Mouse (Mus musculus) limb, embryonic 14.5 days (tissue): Measurements from ENCODE around the gene Fut11. TPM values are rescaled to one million over a fixed set of nuclear protein-coding genes. Genes with fewer than 3 reads are reported as not detected.

Experiments used
- ATAC-seq: fragments of 200-750 bp; cut with Nextera tagmentation; 2 replicates; pipeline ENCODE4 v1.8.0; 2017; ENCODE audit warnings: low read depth, moderate number of reproducible peaks, moderate TSS enrichment; ENCODE audit not compliant: low FRiP score
- DNase-seq: peaks from one replicate; pipeline ENCODE4 v3.0.0-alpha.2; 2015; ENCODE audit warnings: low spot score
- H3K27ac ChIP-seq: fragments of 300-500 bp; sonication (generic); replicated peaks from 2 replicates; pipeline ENCODE4 v1.5.1; 2014; ENCODE audit warnings: low read depth, mild to moderate bottlenecking, low read length, moderate library complexity, mixed read lengths
- H3K27me3 ChIP-seq: fragments of 300-500 bp; sonication (generic); 2 replicates; pipeline ENCODE4 v1.6.1; 2014; ENCODE audit warnings: low read length, mixed read lengths; ENCODE audit not compliant: control insufficient read depth, insufficient read depth
- H3K36me3 ChIP-seq: fragments of 300-500 bp; sonication (generic); 2 replicates; pipeline ENCODE4 v1.6.1; 2014; ENCODE audit warnings: mild to moderate bottlenecking, low read length, moderate library complexity, mixed read lengths; ENCODE audit not compliant: control insufficient read depth, insufficient read depth
- H3K4me1 ChIP-seq: fragments of 300-500 bp; sonication (generic); 2 replicates; pipeline ENCODE4 v1.6.1; 2014; ENCODE audit warnings: antibody characterized with exemption, low read length, mixed read lengths; ENCODE audit not compliant: control insufficient read depth, insufficient read depth
- H3K4me2 ChIP-seq: fragments of 300-500 bp; sonication (generic); replicated peaks from 2 replicates; pipeline ENCODE4 v1.6.1; 2014; ENCODE audit warnings: low read depth, mild to moderate bottlenecking, low read length, moderate library complexity; ENCODE audit not compliant: severe bottlenecking
- H3K4me3 ChIP-seq: fragments of 300-500 bp; sonication (generic); replicated peaks from 2 replicates; pipeline ENCODE4 v1.5.1; 2014; ENCODE audit warnings: low read length
- H3K9ac ChIP-seq: fragments of 300-500 bp; sonication (generic); 2 replicates; pipeline ENCODE4 v1.6.1; 2014; ENCODE audit warnings: mild to moderate bottlenecking, low read depth, low read length, moderate library complexity; ENCODE audit not compliant: severe bottlenecking
- H3K9me3 ChIP-seq: fragments of 300-500 bp; sonication (generic); 2 replicates; pipeline ENCODE4 v1.6.1; 2016; ENCODE audit warnings: low read length; ENCODE audit not compliant: control insufficient read depth
- POLR2A ChIP-seq: fragments of 200-500 bp; IDR thresholded peaks from 2 replicates; pipeline ENCODE4 v1.8.0; 2012; ENCODE audit warnings: inconsistent platforms, mild to moderate bottlenecking, moderate library complexity, borderline replicate concordance; ENCODE audit not compliant: insufficient read depth, insufficient read length; ENCODE audit errors: extremely low read depth
- WGBS: fragments of 180-500 bp; shearing (Covaris S2); extraction: QIAGEN DNeasy Blood & Tissue Kit; methylation state at CpG from one replicate; pipeline ENCODE4 v1.1.7; 2014; 5-methylcytosine and 5-hydroxymethylcytosine counted together
- polyA plus RNA-seq, 2 experiments: library from polyadenylated mRNA; depleted of rRNA in 1 of 2; stranded (reverse) in 1 of 2; unstranded in 1 of 2; fragments of >200 nt; fragmentation: Nextera tagmentation in 1 of 2; extraction: Ambion mirVana in 1 of 2; gene quantifications; 2 replicates each; pipeline versions ENCODE4 v1.2.1 to v1.2.3; 2012 to 2014

Fut11 gene
- polyA plus RNA-seq, 2 experiments: 22.6 to 26.9 TPM

DNA sequence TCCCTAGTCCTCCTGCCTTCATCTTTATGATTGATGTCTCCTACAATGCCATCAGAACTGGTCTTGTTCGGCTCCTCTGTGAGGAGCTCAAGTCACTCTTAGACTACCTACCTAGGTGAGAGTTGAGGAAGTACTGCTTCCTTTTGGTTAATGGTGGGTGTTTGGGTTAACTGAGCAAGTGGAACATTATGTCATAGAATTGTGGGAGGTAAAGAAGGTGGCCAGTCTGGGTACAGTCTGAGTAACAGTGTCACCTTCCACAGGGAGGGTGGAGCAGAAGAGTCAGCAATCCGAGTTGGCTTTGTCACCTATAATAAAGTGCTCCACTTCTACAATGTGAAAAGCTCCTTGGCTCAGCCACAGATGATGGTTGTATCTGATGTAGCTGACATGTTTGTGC lies 5.8 kb upstream of the Fut11 start:
- Histone ChIP-seq H3K4me2 (no peak overlapping the region), H3K9ac (no peak overlapping the region), H3K4me3 (no peak overlapping the region), H3K36me3 (peaks cover 99% of the 10 kb centered on the region), H3K27me3 (no peaks in the 10 kb centered on the region), H3K4me1 (no peaks in the 10 kb centered on the region), H3K27ac (no peak overlapping the region), H3K9me3 (no peaks in the 10 kb centered on the region)
- ATAC-seq (no peak), DNase-seq (no peak)
- no peak for TF ChIP-seq POLR2A
- 91% methylated on average over 2 of the region's 2 CpGs for WGBS

DNA sequence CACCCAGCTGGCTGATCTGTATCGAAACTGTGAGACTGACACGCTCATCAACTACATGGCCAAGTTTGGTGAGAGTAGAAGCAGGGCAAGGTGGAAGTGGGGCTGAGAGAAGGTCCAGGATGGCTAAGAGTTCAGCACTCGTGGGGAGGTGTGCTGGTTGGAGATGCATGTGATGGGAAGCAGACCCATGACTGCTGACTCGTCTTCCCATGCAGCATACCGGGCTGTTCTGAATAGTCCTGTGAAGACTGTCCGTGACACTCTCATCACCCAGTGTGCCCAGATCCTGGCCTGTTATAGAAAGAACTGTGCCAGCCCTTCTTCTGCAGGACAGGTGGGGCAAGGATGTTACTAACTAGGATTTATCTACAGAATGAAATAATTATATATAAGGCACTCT lies 3.0 kb upstream of the Fut11 start:
- peaks cover 15% of the 10 kb centered on the region for H3K4me1 ChIP-seq
- no peak for TF ChIP-seq POLR2A
- no peak overlapping the region for H3K27ac ChIP-seq
- 96% methylated on average over 6 of the region's 6 CpGs for WGBS
- no peak overlapping the region for H3K9ac ChIP-seq
- H3K36me3 ChIP-seq: peaks cover 76% of the 10 kb centered on the region
- no peak for ATAC-seq
- H3K4me3 ChIP-seq: no peak overlapping the region
- H3K4me2 ChIP-seq: no peak overlapping the region
- no peaks in the 10 kb centered on the region for H3K9me3 ChIP-seq
- no peak for DNase-seq
- no peaks in the 10 kb centered on the region for H3K27me3 ChIP-seq

GRCm38 (mm10) chr14:20693589-20694101 lies 1.1 kb upstream of the Fut11 start:
- TF ChIP-seq POLR2A: no peak
- WGBS: 94% methylated on average over 10 of the region's 10 CpGs
- Histone ChIP-seq H3K27me3 (no peaks in the 10 kb centered on the region), H3K9me3 (no peaks in the 10 kb centered on the region), H3K4me1 (peaks cover 24% of the 10 kb centered on the region), H3K9ac (no peak overlapping the region), H3K36me3 (peaks cover 64% of the 10 kb centered on the region), H3K4me3 (no peak overlapping the region), H3K4me2 (no peak overlapping the region), H3K27ac (no peak overlapping the region)
- ATAC-seq: no peak
- no peak for DNase-seq

DNA sequence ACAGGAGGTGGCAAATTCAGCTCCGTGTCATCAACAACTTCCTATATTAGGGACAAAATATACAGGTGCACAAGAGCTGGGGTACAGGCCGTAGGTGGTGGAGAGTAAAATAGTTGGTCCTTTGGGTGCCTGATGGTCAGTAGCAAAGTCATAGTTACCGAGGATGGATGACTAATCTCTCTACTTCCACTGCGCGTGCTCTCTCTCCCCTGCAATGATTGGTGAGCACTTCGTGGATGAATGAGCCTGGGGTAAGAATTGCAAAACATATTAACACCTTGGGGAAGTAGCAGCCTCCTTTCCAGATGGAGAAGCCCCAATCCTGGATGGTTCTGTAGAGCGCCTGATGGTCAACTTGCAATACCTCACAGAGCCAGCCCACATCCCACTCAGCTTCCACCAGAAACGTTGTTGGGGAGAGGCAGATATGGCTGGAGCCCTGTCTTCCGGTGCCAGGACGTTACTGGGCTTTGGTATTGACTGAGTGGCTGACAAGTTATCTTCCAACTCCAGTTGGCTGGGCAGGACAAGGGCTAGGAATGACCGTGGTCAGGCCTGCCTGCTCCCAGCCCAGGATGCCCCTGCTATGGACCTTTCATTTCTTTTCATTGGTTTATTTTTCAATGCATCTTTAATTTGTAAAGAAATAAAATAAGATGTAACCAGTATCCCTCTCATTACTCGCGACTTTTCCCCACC lies 434 bp upstream of the Fut11 start:
- Histone ChIP-seq H3K4me1 (peaks cover 25% of the 10 kb centered on the region), H3K27ac (peak overlapping the region; percentile 95; the same call in 1 of the 2 replicates), H3K9me3 (no peaks in the 10 kb centered on the region), H3K9ac (peak overlapping the region; percentile 88), H3K4me3 (peak overlapping the region; percentile 86), H3K36me3 (peaks cover 58% of the 10 kb centered on the region), H3K4me2 (peak overlapping the region; percentile 72), H3K27me3 (no peaks in the 10 kb centered on the region)
- DNase-seq (no peak), ATAC-seq (peak; percentile 11)
- TF ChIP-seq POLR2A: no peak
- WGBS: 46% methylated on average over 13 of the region's 13 CpGs

DNA sequence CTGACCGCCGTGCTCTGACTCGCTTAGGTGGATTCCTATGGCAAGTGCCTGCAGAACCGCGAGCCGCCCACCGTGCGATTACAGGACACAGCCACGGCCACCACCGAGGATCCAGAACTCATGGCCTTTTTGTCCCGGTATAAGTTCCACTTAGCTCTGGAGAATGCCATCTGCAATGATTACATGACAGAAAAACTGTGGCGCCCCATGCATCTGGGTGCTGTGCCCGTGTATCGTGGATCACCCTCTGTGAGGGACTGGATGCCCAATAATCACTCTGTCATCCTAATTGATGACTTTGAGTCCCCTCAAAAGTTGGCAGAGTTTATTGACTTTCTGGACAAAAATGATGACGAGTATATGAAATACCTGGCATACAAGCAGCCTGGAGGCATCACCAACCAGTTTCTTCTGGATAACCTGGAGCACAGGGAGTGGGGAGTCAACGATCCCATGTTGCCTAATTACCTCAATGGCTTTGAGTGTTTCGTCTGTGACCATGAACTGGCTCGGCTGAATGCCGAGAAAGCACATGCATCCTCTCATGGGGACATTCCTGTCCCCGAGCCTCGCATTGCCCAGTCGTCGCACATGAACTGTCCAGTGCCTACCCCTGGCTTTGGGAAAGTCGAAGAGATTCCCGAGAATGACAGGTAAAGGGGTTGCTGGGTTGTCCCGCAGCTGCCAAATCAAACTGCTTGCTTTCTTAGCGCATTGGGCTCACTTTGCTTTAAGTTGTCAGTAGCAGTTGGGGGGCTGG lies 1.2 kb downstream of the Fut11 start:
- H3K27me3 ChIP-seq: no peaks in the 10 kb centered on the region
- peaks cover 29% of the 10 kb centered on the region for H3K4me1 ChIP-seq
- peaks cover 44% of the 10 kb centered on the region for H3K36me3 ChIP-seq
- H3K9ac ChIP-seq: peak overlapping the region; percentile 88
- no peak for TF ChIP-seq POLR2A
- peak overlapping the region; percentile 95 for H3K27ac ChIP-seq
- peak overlapping the region; percentile 72 for H3K4me2 ChIP-seq
- H3K4me3 ChIP-seq: peak overlapping the region; percentile 86
- ATAC-seq: no peak
- WGBS: 13% methylated on average over 27 of the region's 27 CpGs
- H3K9me3 ChIP-seq: no peaks in the 10 kb centered on the region
- DNase-seq: no peak
